In genomic region chr6:100780421-100780820, GRCm38 (mm10) we compare ENCODE assay signal across 17 mouse cellular contexts. TPM values are rescaled to one million over a fixed set of nuclear protein-coding genes. Genes with fewer than 3 reads are reported as not detected.
A peak's percentile ranks its signal among the peaks of the same experiment; 100 is the strongest.
DNase-seq lines count a peak whose midpoint lies in the region; ATAC-seq lines count a peak whose summit lies in the region.
"Had no signal": no experiment of that assay in that cellular context is flagged by ENCODE, and none has a peak within 500 bp of the region (broad histone marks: within the 10 kb centered on the region; RNA-seq: fewer than 3 reads in every experiment).

No protein-coding gene starts in this region.

- 15% methylated on average over 4 of the region's 4 CpGs for WGBS in intestine, embryonic 14.5 days
- 23% methylated on average over 4 of the region's 4 CpGs for WGBS in intestine, embryonic 15.5 days
- WGBS in embryonic facial prominence, embryonic 10.5 days = 45% methylated on average over 4 of the region's 4 CpGs
- 21% methylated on average over 4 of the region's 4 CpGs for WGBS in neural tube, embryonic 11.5 days

- H3K4me1 ChIP-seq in intestine, embryonic 14.5 days (replicated peaks; ENCODE audit: control insufficient read depth, insufficient read depth, low read length) = peaks cover 6% of the 10 kb centered on the region; the same call in 1 of the 2 replicates
- H3K4me1 ChIP-seq in intestine, embryonic 15.5 days (replicated peaks) = no peaks in the 10 kb centered on the region
- peaks cover 27% of the 10 kb centered on the region for H3K4me1 ChIP-seq in embryonic facial prominence, embryonic 10.5 days
- H3K4me1 ChIP-seq in neural tube, embryonic 11.5 days (ENCODE audit: control insufficient read depth, insufficient read depth, low read length) = no peaks in the 10 kb centered on the region
- H3K4me1 ChIP-seq: hindbrain, embryonic 15.5 days had no signal

- H3K27me3 ChIP-seq in intestine, embryonic 14.5 days (replicated peaks; ENCODE audit: control insufficient read depth, insufficient read depth, low read length) = no peaks in the 10 kb centered on the region
- no peaks in the 10 kb centered on the region for H3K27me3 ChIP-seq in intestine, embryonic 15.5 days (replicated peaks)
- no peaks in the 10 kb centered on the region for H3K27me3 ChIP-seq in embryonic facial prominence, embryonic 10.5 days (replicated peaks; ENCODE audit: low read depth, poor library complexity, severe bottlenecking)
- no peaks in the 10 kb centered on the region for H3K27me3 ChIP-seq in neural tube, embryonic 11.5 days (ENCODE audit: control insufficient read depth, insufficient read depth, low read length)
- H3K27me3 ChIP-seq: embryonic facial prominence, embryonic 15.5 days; hindbrain, embryonic 15.5 days had no signal

- no peaks in the 10 kb centered on the region for H3K9me3 ChIP-seq in intestine, embryonic 14.5 days (ENCODE audit: control insufficient read depth, low read length)
- no peaks in the 10 kb centered on the region for H3K9me3 ChIP-seq in intestine, embryonic 15.5 days
- no peaks in the 10 kb centered on the region for H3K9me3 ChIP-seq in embryonic facial prominence, embryonic 10.5 days
- no peaks in the 10 kb centered on the region for H3K9me3 ChIP-seq in neural tube, embryonic 11.5 days (ENCODE audit: control insufficient read depth, low read length)
- H3K9me3 ChIP-seq: embryonic facial prominence, embryonic 15.5 days; hindbrain, embryonic 15.5 days; midbrain, embryonic 10.5 days had no signal

- peak; percentile 62 for DNase-seq in intestine, embryonic 14.5 days (ENCODE audit: low spot score)
- DNase-seq in embryo, embryonic 10 days (ENCODE audit: low spot score) = peak; percentile 55
- DNase-seq in embryonic facial prominence, embryonic 10.5 days (ENCODE audit: low spot score) = no peak
- peak; percentile 63 for DNase-seq in neural tube, embryonic 11.5 days (ENCODE audit: low spot score)
- DNase-seq: cerebellum, adult 9-10 months; kidney, adult 2 months; liver; right cerebral cortex, postnatal 25 days; thymus, adult 18-20 months had no signal

- ATAC-seq in intestine, embryonic 14.5 days (replicated peaks; ENCODE audit: low FRiP score, low TSS enrichment, low read depth) = no peak
- ATAC-seq in intestine, embryonic 15.5 days = no peak
- ATAC-seq in neural tube, embryonic 11.5 days (ENCODE audit: insufficient read depth, low FRiP score, low TSS enrichment) = no peak
- no peak for ATAC-seq in erythroid progenitor cell, adult 5-6 weeks (replicated peaks; ENCODE audit: low FRiP score, poor library complexity, severe bottlenecking)
- no peak for ATAC-seq in megakaryocyte, adult 5-6 weeks (ENCODE audit: poor library complexity, severe bottlenecking)
- ATAC-seq: activated CD4-positive, CD25-positive, alpha-beta regulatory T cell, adult 4 months had no signal

- H3K27ac ChIP-seq in intestine, embryonic 14.5 days (ENCODE audit: low read depth) = no peak overlapping the region
- H3K27ac ChIP-seq in intestine, embryonic 15.5 days = no peak overlapping the region
- 0 out of 2 replicates have a peak overlapping the region, but pooled peaks have one; percentile 20 for H3K27ac ChIP-seq in embryonic facial prominence, embryonic 10.5 days (replicated peaks)
- no peak overlapping the region for H3K27ac ChIP-seq in neural tube, embryonic 11.5 days (ENCODE audit: low read depth, low read length)
- H3K27ac ChIP-seq: embryonic facial prominence, embryonic 15.5 days; hindbrain, embryonic 15.5 days; left cerebral cortex, adult 2 months; midbrain, embryonic 10.5 days had no signal

- no peak overlapping the region for H3K4me2 ChIP-seq in intestine, embryonic 14.5 days (ENCODE audit: low read length)
- H3K4me2 ChIP-seq in intestine, embryonic 15.5 days (replicated peaks) = no peak overlapping the region
- H3K4me2 ChIP-seq in neural tube, embryonic 11.5 days (ENCODE audit: low read depth) = no peak overlapping the region
- H3K4me2 ChIP-seq: embryonic facial prominence, embryonic 15.5 days; hindbrain, embryonic 15.5 days had no signal

- H3K4me3 ChIP-seq in intestine, embryonic 14.5 days (ENCODE audit: low read depth, low read length) = no peak overlapping the region
- H3K4me3 ChIP-seq in intestine, embryonic 15.5 days (replicated peaks) = no peak overlapping the region
- no peak overlapping the region for H3K4me3 ChIP-seq in embryonic facial prominence, embryonic 10.5 days
- H3K4me3 ChIP-seq in neural tube, embryonic 11.5 days (ENCODE audit: low read depth, low read length) = no peak overlapping the region
- H3K4me3 ChIP-seq: embryonic facial prominence, embryonic 15.5 days; hindbrain, embryonic 15.5 days; left cerebral cortex, adult 2 months; midbrain, embryonic 10.5 days had no signal

- H3K9ac ChIP-seq in intestine, embryonic 14.5 days (ENCODE audit: low read length) = no peak overlapping the region
- no peak overlapping the region for H3K9ac ChIP-seq in intestine, embryonic 15.5 days
- no peak overlapping the region for H3K9ac ChIP-seq in neural tube, embryonic 11.5 days (ENCODE audit: low read length)
- H3K9ac ChIP-seq: embryonic facial prominence, embryonic 15.5 days; hindbrain, embryonic 15.5 days had no signal

- no peaks in the 10 kb centered on the region for H3K36me3 ChIP-seq in intestine, embryonic 14.5 days (ENCODE audit: control insufficient read depth, insufficient read depth, low read length)
- H3K36me3 ChIP-seq in intestine, embryonic 15.5 days = no peaks in the 10 kb centered on the region
- H3K36me3 ChIP-seq in embryonic facial prominence, embryonic 10.5 days (replicated peaks) = peaks cover 3% of the 10 kb centered on the region; the same call in 1 of the 2 replicates
- H3K36me3 ChIP-seq in neural tube, embryonic 11.5 days (ENCODE audit: control insufficient read depth, insufficient read depth, low read length) = no peaks in the 10 kb centered on the region
- H3K36me3 ChIP-seq: hindbrain, embryonic 15.5 days; midbrain, embryonic 10.5 days had no signal

RNA-seq across cellular contexts. Expression of gene Ppp4r2, which starts 53.0 kb away (rescaled TPM):
- polyA plus RNA-seq in intestine, embryonic 14.5 days (2014; fragmentation: Nextera tagmentation; extraction: Ambion mirVana) = 27.7 and 29.5 TPM in 2 replicates
- polyA plus RNA-seq in intestine, embryonic 15.5 days (2015; fragmentation: Nextera tagmentation; extraction: Ambion mirVana) = 14.6 and 17.2 TPM in 2 replicates
- polyA plus RNA-seq in embryonic facial prominence, embryonic 10.5 days (2016; fragmentation: Nextera tagmentation; extraction: Ambion mirVana) = 22.6 and 23.9 TPM in 2 replicates
- polyA plus RNA-seq in neural tube, embryonic 11.5 days (2014; fragmentation: Nextera tagmentation; extraction: Ambion mirVana) = 35.1 and 36.7 TPM in 2 replicates
- total RNA-seq in erythroid progenitor cell, adult 5-6 weeks (2015; ENCODE audit: low replicate concordance) = 32.8 and 37.3 TPM in 2 replicates
- 56.7 and 102 TPM in 2 replicates for total RNA-seq in erythroid progenitor cell, adult 5-6 weeks (2017; ENCODE audit: low replicate concordance)
- 45.4 and 53.3 TPM in 2 replicates for total RNA-seq in megakaryocyte, adult 5-6 weeks (2015)
- total RNA-seq in megakaryocyte, adult 5-6 weeks (2017) = 76.6 and 88.4 TPM in 2 replicates
